Mouse (Mus musculus) cerebellum, adult 2 months (tissue): Measurements from ENCODE around the gene 5730455P16Rik. TPM values are rescaled to one million over a fixed set of nuclear protein-coding genes. Genes with fewer than 3 reads are reported as not detected.
"Not testable (repeated sequence)": the region's sequence is repeated elsewhere in the genome, so short reads cannot be mapped to it uniquely, and the experiment has no call there.

ENCODE experiments used
- DNase-seq, 2 experiments: peaks; one replicate each; pipeline ENCODE4 v3.0.0; 2021
- H3K27ac ChIP-seq: fragments of 200-500 bp; 2 replicates; pipeline ENCODE4 v1.5.1; 2012; ENCODE audit warnings: low read length, control low read depth, inconsistent platforms; ENCODE audit not compliant: insufficient read depth
- H3K27me3 ChIP-seq: fragments of 200-500 bp; 2 replicates; pipeline ENCODE4 v1.6.1; 2012; ENCODE audit warnings: inconsistent platforms, mild to moderate bottlenecking, low read length, moderate library complexity; ENCODE audit not compliant: control insufficient read depth, insufficient read depth
- H3K4me1 ChIP-seq: fragments of 200-500 bp; 2 replicates; pipeline ENCODE4 v1.6.1; 2011; ENCODE audit warnings: low read length; ENCODE audit not compliant: control insufficient read depth, insufficient read depth
- H3K4me3 ChIP-seq: fragments of 200-500 bp; replicated peaks from 2 replicates; pipeline ENCODE3; 2011; ENCODE audit warnings: mild to moderate bottlenecking, low read depth, low read length, control low read depth; ENCODE audit not compliant: insufficient read depth
- CTCF ChIP-seq: fragments of 200-500 bp; IDR thresholded peaks from 2 replicates; pipeline ENCODE4 v1.5.1; 2011; ENCODE audit warnings: low read depth, mild to moderate bottlenecking, control low read depth, low read length, moderate library complexity, borderline replicate concordance; ENCODE audit not compliant: insufficient read depth
- POLR2A ChIP-seq: fragments of 200-500 bp; IDR thresholded peaks from 2 replicates; pipeline ENCODE4 v1.6.1; 2011; ENCODE audit warnings: low read length, control low read depth, borderline replicate concordance; ENCODE audit not compliant: insufficient read depth
- WGBS: fragments of 180-500 bp; shearing (Covaris S2); methylation state at CpG from one replicate; pipeline ENCODE4 v1.1.7; 2018; 5-methylcytosine and 5-hydroxymethylcytosine counted together
- polyA plus RNA-seq: library from polyadenylated mRNA; depleted of rRNA; stranded (reverse); fragments of >200 nt; gene quantifications from 2 replicates; pipeline ENCODE4 v1.2.3, GENCODE M21; 2012

The 5730455P16Rik gene
- polyA plus RNA-seq, 1 experiment, result 33.5 TPM

- DNase-seq, result no peak
- no peak for TF ChIP-seq CTCF
- TF ChIP-seq POLR2A, result no peak
- WGBS, result 95% methylated on average over 5 of the region's 5 CpGs
- H3K27ac ChIP-seq, result no peak overlapping the region
- H3K4me1 ChIP-seq, result no peaks in the 10 kb centered on the region
- no peaks in the 10 kb centered on the region for H3K27me3 ChIP-seq
- H3K4me3 ChIP-seq, result no peak overlapping the region
These were observed 39.3 kb upstream of the 5730455P16Rik start for GRCm38 (mm10) chr11:80417085-80417484.

- Histone ChIP-seq H3K27ac (no peak overlapping the region), H3K27me3 (no peaks in the 10 kb centered on the region), H3K4me3 (no peak overlapping the region), H3K4me1 (no peaks in the 10 kb centered on the region)
- no peak for DNase-seq
- 90% methylated on average over 2 of the region's 2 CpGs for WGBS
- TF ChIP-seq POLR2A, result no peak
- TF ChIP-seq CTCF, result no peak
These were observed 32.5 kb upstream of the 5730455P16Rik start for GRCm38 (mm10) chr11:80410377-80410776.

- H3K4me3 ChIP-seq, H3K27me3 ChIP-seq, H3K27ac ChIP-seq, DNase-seq, H3K4me1 ChIP-seq: not testable (repeated sequence)
- WGBS, result 95% methylated on average over 6 of the region's 6 CpGs
These were observed 30.0 kb upstream of the 5730455P16Rik start for GRCm38 (mm10) chr11:80407878-80408277.

GRCm38 (mm10) chr11:80396617-80397016, 18.8 kb upstream of the 5730455P16Rik start:
- TF ChIP-seq CTCF, result no peak
- TF ChIP-seq POLR2A, result no peak
- no peak for DNase-seq
- H3K4me3 ChIP-seq, result no peak overlapping the region
- WGBS, result 87% methylated on average over 4 of the region's 4 CpGs
- no peaks in the 10 kb centered on the region for H3K27me3 ChIP-seq
- no peak overlapping the region for H3K27ac ChIP-seq
- peaks cover 3% of the 10 kb centered on the region; the same call in 1 of the 2 replicates for H3K4me1 ChIP-seq

GRCm38 (mm10) chr11:80395930-80396329, 18.1 kb upstream of the 5730455P16Rik start:
- peaks cover 3% of the 10 kb centered on the region; the same call in 1 of the 2 replicates for H3K4me1 ChIP-seq
- no peak overlapping the region for H3K27ac ChIP-seq
- no peaks in the 10 kb centered on the region for H3K27me3 ChIP-seq
- 85% methylated on average over 3 of the region's 3 CpGs for WGBS
- H3K4me3 ChIP-seq, result no peak overlapping the region
- TF ChIP-seq POLR2A (no peak), CTCF (no peak)
- DNase-seq, result no peak

GRCm38 (mm10) chr11:80391407-80392120, 13.7 kb upstream of the 5730455P16Rik start:
- H3K27me3 ChIP-seq, result no peaks in the 10 kb centered on the region
- no peak overlapping the region for H3K4me3 ChIP-seq
- 81% methylated on average over 2 of the region's 2 CpGs for WGBS
- no peak overlapping the region for H3K27ac ChIP-seq
- H3K4me1 ChIP-seq, result peaks cover 3% of the 10 kb centered on the region; the same call in 1 of the 2 replicates
- peak in 1 of 2 experiments; percentile 19 for DNase-seq
- TF ChIP-seq POLR2A (no peak), CTCF (no peak)

- Histone ChIP-seq H3K27me3 (no peaks in the 10 kb centered on the region), H3K4me3 (no peak overlapping the region), H3K4me1 (peaks cover 3% of the 10 kb centered on the region; the same call in 1 of the 2 replicates), H3K27ac (no peak overlapping the region)
- TF ChIP-seq CTCF, result no peak
- no peak for TF ChIP-seq POLR2A
- no peak for DNase-seq
- 87% methylated on average over 1 of the region's 1 CpGs for WGBS
These were observed 12.1 kb upstream of the 5730455P16Rik start for GRCm38 (mm10) chr11:80389885-80390284.

- 13% methylated on average over 2 of the region's 2 CpGs for WGBS
- no peaks in the 10 kb centered on the region for H3K27me3 ChIP-seq
- peak overlapping the region; percentile 2 for H3K4me3 ChIP-seq
- no peak overlapping the region for H3K27ac ChIP-seq
- H3K4me1 ChIP-seq, result no peaks in the 10 kb centered on the region; the same call in 1 of the 2 replicates
- DNase-seq, result no peak
- TF ChIP-seq CTCF (no peak), POLR2A (no peak)
These were observed 9.0 kb upstream of the 5730455P16Rik start for GRCm38 (mm10) chr11:80386790-80387189.
